Mouse (Mus musculus): ENCODE measurements around the gene Smyd1. TPM values are rescaled to one million over a fixed set of nuclear protein-coding genes. Genes with fewer than 3 reads are reported as not detected.

Gene Smyd1
- total RNA-seq, 1 experiment: 6.8 TPM

DNA sequence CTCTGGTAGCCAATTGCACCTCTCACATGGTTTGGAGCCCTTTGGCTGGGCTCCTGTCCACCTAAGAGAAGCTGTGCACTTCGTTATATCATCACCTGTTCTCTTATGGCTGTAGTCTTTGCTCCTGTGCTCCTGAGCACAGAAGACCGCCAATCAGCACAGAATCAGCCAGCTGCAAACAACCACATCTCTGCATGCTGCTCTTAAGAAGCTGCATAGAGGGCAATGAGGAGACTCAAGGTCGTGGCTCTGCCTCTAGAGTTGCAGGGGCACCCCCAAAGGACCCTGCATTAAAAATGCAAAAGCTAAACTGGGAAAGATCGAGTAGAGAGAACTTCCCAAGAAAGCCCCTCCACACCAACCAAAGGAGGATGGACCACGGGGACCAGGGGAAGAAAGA is 38.7 kb upstream of the Smyd1 start:
- DNase-seq (ENCODE audit: low read depth, low spot score): no peak
- no peak overlapping the region for H3K4me3 ChIP-seq (ENCODE audit: insufficient read depth in 1 of 2, low read depth in 1 of 2, low read length in 2 of 2, poor library complexity in 1 of 2, severe bottlenecking in 1 of 2)
- no peaks in the 10 kb centered on the region for H3K9me3 ChIP-seq (ENCODE audit: control insufficient read depth, insufficient read depth, low read depth, low read length)
- TF ChIP-seq CHD2 (IDR thresholded peaks at IDR 0.05; ENCODE audit: low read depth, low read length): no peak
- TF ChIP-seq MAFK (IDR thresholded peaks at IDR 0.05; ENCODE audit: insufficient read depth, low read depth, low read length): no peak
- no peak for TF ChIP-seq ZNF384 (IDR thresholded peaks at IDR 0.05; ENCODE audit: low read depth, low read length)
- TF ChIP-seq HCFC1 (IDR thresholded peaks at IDR 0.05; ENCODE audit: borderline replicate concordance, insufficient read depth, low read length): no peak
- no peak for TF ChIP-seq ZC3H11A (IDR thresholded peaks at IDR 0.05; ENCODE audit: borderline replicate concordance, low read depth, low read length)
- no peak overlapping the region for H3K27ac ChIP-seq (ENCODE audit: insufficient read depth, low read depth, low read length, poor library complexity, severe bottlenecking)
- in situ Hi-C loops (cut with MboI; ENCODE audit: low sequenced_read_pairs in 2 of 2, unreplicated experiment in 2 of 2): no loop called here
- no peaks in the 10 kb centered on the region for H3K4me1 ChIP-seq (ENCODE audit: control insufficient read depth in 2 of 2, insufficient read depth in 2 of 2, low read length in 2 of 2, poor library complexity in 1 of 2)
- no peaks in the 10 kb centered on the region for H3K36me3 ChIP-seq (ENCODE audit: control insufficient read depth, insufficient read depth, low read length, poor library complexity, severe bottlenecking)
- H3K9ac ChIP-seq (ENCODE audit: insufficient read depth, low read depth, low read length, poor library complexity, severe bottlenecking): no peak overlapping the region

DNA sequence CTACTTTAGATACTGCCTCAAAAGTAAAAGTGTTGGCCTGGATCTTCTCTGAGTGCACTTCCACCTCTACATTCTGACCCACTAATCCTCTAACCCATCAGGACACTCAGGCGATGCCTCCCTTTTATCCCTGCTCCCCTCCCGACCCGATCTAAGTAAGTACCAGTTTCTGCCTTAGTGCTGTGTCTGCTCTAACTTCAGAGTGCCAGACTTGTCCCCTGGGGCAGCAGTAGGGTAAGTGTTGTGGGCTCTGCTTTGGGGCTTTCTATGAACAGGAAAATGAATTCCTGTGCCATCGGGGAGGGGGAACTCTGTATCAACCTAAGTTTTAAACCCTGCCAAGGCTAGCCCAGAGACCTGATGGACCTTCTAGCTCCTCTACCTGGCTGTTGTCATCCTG is 38.2 kb upstream of the Smyd1 start:
- no peak for DNase-seq (ENCODE audit: low read depth, low spot score)
- in situ Hi-C loops (cut with MboI; ENCODE audit: low sequenced_read_pairs in 2 of 2, unreplicated experiment in 2 of 2): no loop called here
- H3K36me3 ChIP-seq (ENCODE audit: control insufficient read depth, insufficient read depth, low read length, poor library complexity, severe bottlenecking): no peaks in the 10 kb centered on the region
- H3K27ac ChIP-seq (ENCODE audit: insufficient read depth, low read depth, low read length, poor library complexity, severe bottlenecking): no peak overlapping the region
- H3K4me3 ChIP-seq (ENCODE audit: insufficient read depth in 1 of 2, low read depth in 1 of 2, low read length in 2 of 2, poor library complexity in 1 of 2, severe bottlenecking in 1 of 2): no peak overlapping the region
- no peaks in the 10 kb centered on the region for H3K4me1 ChIP-seq (ENCODE audit: control insufficient read depth in 2 of 2, insufficient read depth in 2 of 2, low read length in 2 of 2, poor library complexity in 1 of 2)
- no peak for TF ChIP-seq HCFC1 (IDR thresholded peaks at IDR 0.05; ENCODE audit: borderline replicate concordance, insufficient read depth, low read length)
- no peak for TF ChIP-seq ZC3H11A (IDR thresholded peaks at IDR 0.05; ENCODE audit: borderline replicate concordance, low read depth, low read length)
- no peak for TF ChIP-seq ZNF384 (IDR thresholded peaks at IDR 0.05; ENCODE audit: low read depth, low read length)
- no peak for TF ChIP-seq MAFK (IDR thresholded peaks at IDR 0.05; ENCODE audit: insufficient read depth, low read depth, low read length)
- TF ChIP-seq CHD2 (IDR thresholded peaks at IDR 0.05; ENCODE audit: low read depth, low read length): no peak
- no peak overlapping the region for H3K9ac ChIP-seq (ENCODE audit: insufficient read depth, low read depth, low read length, poor library complexity, severe bottlenecking)
- H3K9me3 ChIP-seq (ENCODE audit: control insufficient read depth, insufficient read depth, low read depth, low read length): no peaks in the 10 kb centered on the region

DNA sequence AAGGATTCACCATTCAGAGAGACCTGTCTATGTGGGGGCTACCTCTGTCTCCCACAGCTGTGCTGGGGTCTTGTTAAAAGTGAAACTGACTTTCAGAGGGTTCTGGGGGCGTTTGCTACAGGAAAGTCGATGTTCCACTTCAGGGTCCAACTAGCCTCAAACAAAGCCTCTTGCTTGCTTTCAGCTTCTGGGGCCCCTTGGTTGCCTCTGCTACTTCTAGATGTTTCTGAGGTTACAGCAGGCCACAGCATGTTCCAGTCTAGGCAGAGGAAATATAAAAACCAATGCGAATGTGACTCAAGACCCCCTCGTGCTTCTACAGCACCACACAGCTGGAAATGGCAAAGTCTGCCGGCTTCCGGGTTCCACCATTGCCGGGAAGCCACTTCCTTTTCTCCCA is 35.5 kb upstream of the Smyd1 start:
- no peaks in the 10 kb centered on the region for H3K4me1 ChIP-seq (ENCODE audit: control insufficient read depth in 2 of 2, insufficient read depth in 2 of 2, low read length in 2 of 2, poor library complexity in 1 of 2)
- no peak overlapping the region for H3K27ac ChIP-seq (ENCODE audit: insufficient read depth, low read depth, low read length, poor library complexity, severe bottlenecking)
- no peaks in the 10 kb centered on the region for H3K9me3 ChIP-seq (ENCODE audit: control insufficient read depth, insufficient read depth, low read depth, low read length)
- TF ChIP-seq MAFK (IDR thresholded peaks at IDR 0.05; ENCODE audit: insufficient read depth, low read depth, low read length): no peak
- TF ChIP-seq HCFC1 (IDR thresholded peaks at IDR 0.05; ENCODE audit: borderline replicate concordance, insufficient read depth, low read length): no peak
- TF ChIP-seq ZNF384 (IDR thresholded peaks at IDR 0.05; ENCODE audit: low read depth, low read length): no peak
- no peak for TF ChIP-seq CHD2 (IDR thresholded peaks at IDR 0.05; ENCODE audit: low read depth, low read length)
- TF ChIP-seq ZC3H11A (IDR thresholded peaks at IDR 0.05; ENCODE audit: borderline replicate concordance, low read depth, low read length): no peak
- H3K36me3 ChIP-seq (ENCODE audit: control insufficient read depth, insufficient read depth, low read length, poor library complexity, severe bottlenecking): no peaks in the 10 kb centered on the region
- DNase-seq (ENCODE audit: low read depth, low spot score): no peak
- no peak overlapping the region for H3K4me3 ChIP-seq (ENCODE audit: insufficient read depth in 1 of 2, low read depth in 1 of 2, low read length in 2 of 2, poor library complexity in 1 of 2, severe bottlenecking in 1 of 2)
- H3K9ac ChIP-seq (ENCODE audit: insufficient read depth, low read depth, low read length, poor library complexity, severe bottlenecking): no peak overlapping the region
- in situ Hi-C loops (cut with MboI; ENCODE audit: low sequenced_read_pairs in 2 of 2, unreplicated experiment in 2 of 2): no loop called here

DNA sequence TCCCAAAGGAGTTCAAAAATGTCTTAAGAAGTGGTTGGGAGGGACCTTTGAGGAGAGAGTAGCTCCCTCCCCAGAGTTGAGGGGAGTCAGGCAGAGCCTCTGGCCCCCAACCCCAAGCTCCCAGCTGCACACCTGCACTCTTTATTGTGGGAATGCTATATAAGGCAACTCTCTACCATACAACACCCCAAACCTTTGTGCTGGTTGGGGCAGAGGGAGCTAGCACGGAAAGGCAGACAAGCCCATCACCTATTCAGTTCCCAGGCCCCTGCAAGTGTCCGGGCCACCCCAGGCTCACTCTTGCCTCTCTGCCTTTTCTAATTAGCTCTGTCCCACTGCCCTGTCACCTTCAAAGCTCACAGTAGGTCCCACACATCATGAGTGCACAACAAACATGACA is 31.7 kb upstream of the Smyd1 start:
- in situ Hi-C loops (cut with MboI; ENCODE audit: low sequenced_read_pairs in 2 of 2, unreplicated experiment in 2 of 2): no loop called here
- Histone ChIP-seq H3K36me3 (ENCODE audit: control insufficient read depth, insufficient read depth, low read length, poor library complexity, severe bottlenecking) (no peaks in the 10 kb centered on the region), H3K4me1 (ENCODE audit: control insufficient read depth in 2 of 2, insufficient read depth in 2 of 2, low read length in 2 of 2, poor library complexity in 1 of 2) (no peaks in the 10 kb centered on the region), H3K9me3 (ENCODE audit: control insufficient read depth, insufficient read depth, low read depth, low read length) (no peaks in the 10 kb centered on the region), H3K9ac (ENCODE audit: insufficient read depth, low read depth, low read length, poor library complexity, severe bottlenecking) (no peak overlapping the region), H3K27ac (ENCODE audit: insufficient read depth, low read depth, low read length, poor library complexity, severe bottlenecking) (no peak overlapping the region), H3K4me3 (ENCODE audit: insufficient read depth in 1 of 2, low read depth in 1 of 2, low read length in 2 of 2, poor library complexity in 1 of 2, severe bottlenecking in 1 of 2) (no peak overlapping the region)
- TF ChIP-seq HCFC1 (IDR thresholded peaks at IDR 0.05; ENCODE audit: borderline replicate concordance, insufficient read depth, low read length): no peak
- TF ChIP-seq ZNF384 (IDR thresholded peaks at IDR 0.05; ENCODE audit: low read depth, low read length): no peak
- DNase-seq (ENCODE audit: low read depth, low spot score): no peak

DNA sequence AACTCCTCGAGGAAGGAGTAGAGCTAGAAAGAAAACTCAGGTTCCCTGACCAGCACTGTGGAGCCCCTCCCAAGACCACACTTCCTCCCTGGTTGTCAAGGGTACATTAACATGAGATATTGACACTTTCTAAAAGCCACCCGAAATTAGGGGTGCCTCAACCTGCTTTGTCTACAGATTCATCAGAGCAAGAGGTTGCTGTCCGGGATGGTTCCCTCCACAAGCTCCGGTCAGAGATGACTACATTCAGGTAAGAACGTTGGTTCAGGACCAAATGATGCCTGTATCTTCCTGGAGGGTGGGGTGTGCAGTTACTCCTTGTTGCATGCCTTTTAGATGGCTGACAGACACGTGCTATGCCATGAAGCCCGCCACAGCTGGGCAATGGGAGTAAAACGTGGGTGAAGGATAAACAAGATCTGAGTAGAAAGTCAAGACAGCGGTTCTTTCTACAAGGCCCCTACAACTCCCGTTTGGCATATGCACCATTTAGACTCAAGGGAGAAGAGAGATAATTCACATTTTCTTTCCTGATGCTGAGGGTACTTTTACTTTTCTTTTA is 30.9 kb upstream of the Smyd1 start:
- no peak for TF ChIP-seq MAFK (IDR thresholded peaks at IDR 0.05; ENCODE audit: insufficient read depth, low read depth, low read length)
- no peak for DNase-seq (ENCODE audit: low read depth, low spot score)
- H3K9me3 ChIP-seq (ENCODE audit: control insufficient read depth, insufficient read depth, low read depth, low read length): no peaks in the 10 kb centered on the region
- no peak overlapping the region for H3K9ac ChIP-seq (ENCODE audit: insufficient read depth, low read depth, low read length, poor library complexity, severe bottlenecking)
- no peaks in the 10 kb centered on the region for H3K36me3 ChIP-seq (ENCODE audit: control insufficient read depth, insufficient read depth, low read length, poor library complexity, severe bottlenecking)
- no peak overlapping the region for H3K4me3 ChIP-seq (ENCODE audit: insufficient read depth in 1 of 2, low read depth in 1 of 2, low read length in 2 of 2, poor library complexity in 1 of 2, severe bottlenecking in 1 of 2)
- no peak overlapping the region for H3K27ac ChIP-seq (ENCODE audit: insufficient read depth, low read depth, low read length, poor library complexity, severe bottlenecking)
- no peaks in the 10 kb centered on the region for H3K4me1 ChIP-seq (ENCODE audit: control insufficient read depth in 2 of 2, insufficient read depth in 2 of 2, low read length in 2 of 2, poor library complexity in 1 of 2)
- in situ Hi-C loops (cut with MboI; ENCODE audit: low sequenced_read_pairs in 2 of 2, unreplicated experiment in 2 of 2): no loop called here

Measured in ES-E14 (cell line).